Mouse (Mus musculus) kidney, postnatal 0 days (tissue): ENCODE data around the gene Usp46. TPM values are rescaled to one million over a fixed set of nuclear protein-coding genes. Genes with fewer than 3 reads are reported as not detected.

Experiments used
- ATAC-seq: fragments of 200-750 bp; cut with Nextera tagmentation; replicated peaks from 2 replicates; pipeline ENCODE4 v1.8.0; 2017; ENCODE audit warnings: low read depth, moderate number of reproducible peaks, moderate TSS enrichment, moderate library complexity; ENCODE audit not compliant: low FRiP score
- DNase-seq: peaks from one replicate; pipeline ENCODE4 v3.0.0-alpha.2; 2016; ENCODE audit warnings: low spot score
- H3K27ac ChIP-seq: fragments of 300-500 bp; sonication (generic); 2 replicates; pipeline ENCODE4 v1.5.1; 2014; ENCODE audit warnings: mild to moderate bottlenecking
- H3K27me3 ChIP-seq: fragments of 300-500 bp; sonication (generic); 2 replicates; pipeline ENCODE4 v1.6.1; 2014; ENCODE audit warnings: low read length, mixed read lengths; ENCODE audit not compliant: insufficient read depth
- H3K36me3 ChIP-seq: fragments of 300-500 bp; sonication (generic); 2 replicates; pipeline ENCODE4 v1.6.1; 2014; ENCODE audit warnings: low read length, mixed read lengths; ENCODE audit not compliant: insufficient read depth
- H3K4me1 ChIP-seq: fragments of 300-500 bp; sonication (generic); replicated peaks from 2 replicates; pipeline ENCODE4 v1.6.1; 2014; ENCODE audit warnings: antibody characterized with exemption, low read length, mixed read lengths; ENCODE audit not compliant: insufficient read depth
- H3K4me2 ChIP-seq: fragments of 300-500 bp; sonication (generic); 2 replicates; pipeline ENCODE4 v1.6.1; 2014; ENCODE audit warnings: mild to moderate bottlenecking, low read length, moderate library complexity, mixed read lengths
- H3K4me3 ChIP-seq: fragments of 300-500 bp; sonication (generic); replicated peaks from 2 replicates; pipeline ENCODE4 v1.5.1; 2014; ENCODE audit warnings: low read depth, low read length
- H3K9ac ChIP-seq: fragments of 300-500 bp; sonication (generic); 2 replicates; pipeline ENCODE4 v1.6.1; 2014; ENCODE audit warnings: low read depth, low read length
- H3K9me3 ChIP-seq: fragments of 300-500 bp; sonication (generic); replicated peaks from 2 replicates; pipeline ENCODE4 v1.6.1; 2016; ENCODE audit warnings: low read length, inconsistent platforms, mixed read lengths
- CTCF ChIP-seq: IDR thresholded peaks from 2 replicates; pipeline ENCODE4 v1.5.1; 2016; ENCODE audit warnings: antibody characterized with exemption, low read depth, mild to moderate bottlenecking, moderate library complexity
- WGBS: fragments of 180-500 bp; shearing (Covaris S2); extraction: QIAGEN DNeasy Blood & Tissue Kit; methylation state at CpG from one replicate; pipeline ENCODE4 v1.1.7; 2014; 5-methylcytosine and 5-hydroxymethylcytosine counted together
- polyA plus RNA-seq: library from polyadenylated mRNA; unstranded; fragments of >200 nt; fragmentation: Nextera tagmentation; extraction: Ambion mirVana; gene quantifications from 2 replicates; pipeline ENCODE4 v1.2.1, GENCODE M21; 2015

The Usp46 gene
- polyA plus RNA-seq, 1 experiment from 2014 or later = 21.3 TPM

DNA sequence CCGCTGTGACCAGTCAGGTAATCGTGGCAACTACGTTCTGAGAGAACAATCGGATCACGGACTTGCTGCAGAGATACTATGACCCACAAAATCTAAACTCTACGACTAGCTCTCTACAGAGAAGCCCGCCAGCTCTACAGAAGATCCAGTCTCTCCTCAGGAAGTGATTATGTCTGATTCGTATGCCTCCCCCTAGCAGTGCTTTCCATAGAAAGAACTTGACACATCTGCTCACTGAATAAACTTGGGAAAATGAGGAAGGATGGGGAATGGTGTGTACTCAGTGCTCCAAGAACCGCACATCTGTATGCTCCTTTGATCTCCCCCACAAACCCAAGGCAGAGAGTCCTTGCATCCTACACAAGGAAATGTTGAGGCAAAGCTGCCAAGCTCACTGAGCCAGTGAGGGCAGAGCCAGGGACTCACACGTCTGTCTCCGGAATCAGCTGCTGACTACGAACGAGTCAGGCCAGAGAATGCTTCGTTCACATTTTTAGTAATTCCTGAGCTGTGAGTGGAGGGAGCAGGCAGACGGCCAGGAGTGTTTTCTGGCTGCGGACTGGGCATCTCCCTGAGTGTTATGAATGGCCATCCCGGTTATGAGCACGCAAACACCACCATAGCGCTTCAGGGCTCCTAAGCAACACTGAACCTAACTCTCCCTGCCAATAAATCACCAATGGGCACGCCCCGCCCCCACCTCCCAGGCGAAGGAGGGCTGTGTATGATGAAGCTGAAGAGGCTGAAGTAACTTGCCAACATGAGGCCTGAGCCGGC is 16.6 kb downstream of the Usp46 start:
- Histone ChIP-seq H3K4me1 (peaks cover 13% of the 10 kb centered on the region; the same call in 1 of the 2 replicates), H3K27me3 (no peaks in the 10 kb centered on the region), H3K36me3 (no peaks in the 10 kb centered on the region), H3K27ac (no peak overlapping the region; the same call in 1 of the 2 replicates), H3K9me3 (no peaks in the 10 kb centered on the region), H3K4me3 (no peak overlapping the region), H3K9ac (no peak overlapping the region), H3K4me2 (no peak overlapping the region)
- ATAC-seq (no peak; the same call in 1 of the 2 replicates), DNase-seq (no peak)
- WGBS = 58% methylated on average over 23 of the region's 23 CpGs
- no peak for TF ChIP-seq CTCF

- WGBS = 95% methylated on average over 2 of the region's 2 CpGs
- no peak overlapping the region for H3K9ac ChIP-seq
- H3K4me3 ChIP-seq = no peak overlapping the region
- TF ChIP-seq CTCF = no peak
- H3K9me3 ChIP-seq = no peaks in the 10 kb centered on the region
- no peaks in the 10 kb centered on the region for H3K36me3 ChIP-seq
- peaks cover 13% of the 10 kb centered on the region; the same call in 1 of the 2 replicates for H3K4me1 ChIP-seq
- ATAC-seq = 0 out of 2 replicates have a peak, but pooled peaks have one; percentile 27
- no peaks in the 10 kb centered on the region for H3K27me3 ChIP-seq
- H3K4me2 ChIP-seq = no peak overlapping the region
- no peak for DNase-seq
- no peak overlapping the region for H3K27ac ChIP-seq
Observed at GRCm38 (mm10) chr5:74050903-74051302, 17.3 kb downstream of the Usp46 start.

- 60% methylated on average over 16 of the region's 16 CpGs for WGBS
- no peaks in the 10 kb centered on the region for H3K9me3 ChIP-seq
- ATAC-seq (no peak), DNase-seq (no peak)
- TF ChIP-seq CTCF = no peak
- H3K4me1 ChIP-seq = peaks cover 13% of the 10 kb centered on the region; the same call in 1 of the 2 replicates
- no peaks in the 10 kb centered on the region for H3K27me3 ChIP-seq
- H3K4me3 ChIP-seq = no peak overlapping the region
- H3K27ac ChIP-seq = no peak overlapping the region
- H3K36me3 ChIP-seq = no peaks in the 10 kb centered on the region
- no peak overlapping the region for H3K9ac ChIP-seq
- peak overlapping the region; percentile 1; the same call in 1 of the 2 replicates for H3K4me2 ChIP-seq
Observed at GRCm38 (mm10) chr5:74048846-74049495, 19.3 kb downstream of the Usp46 start.

DNA sequence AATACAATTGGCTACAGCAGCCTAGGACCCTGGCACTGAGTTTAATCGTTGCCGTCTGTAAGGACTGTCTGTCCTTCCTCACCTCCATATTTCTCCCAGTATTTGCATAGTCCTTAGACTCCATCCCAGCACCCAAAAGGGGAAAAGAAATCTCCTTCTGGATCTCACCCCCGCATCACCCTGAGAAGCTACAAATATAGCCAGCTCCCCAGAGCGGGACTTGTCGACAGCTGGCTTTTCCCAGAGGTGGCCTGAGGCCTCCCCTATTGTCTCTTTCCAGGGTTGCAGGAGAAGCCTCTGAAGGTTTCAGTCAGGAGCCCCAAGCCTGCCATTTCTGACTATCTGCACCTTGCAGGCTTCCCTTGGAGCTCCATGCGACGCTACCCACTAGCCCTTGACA is 23.6 kb downstream of the Usp46 start:
- no peak overlapping the region for H3K27ac ChIP-seq
- no peak for TF ChIP-seq CTCF
- H3K9me3 ChIP-seq = no peaks in the 10 kb centered on the region
- DNase-seq (no peak), ATAC-seq (no peak)
- no peak overlapping the region for H3K9ac ChIP-seq
- no peaks in the 10 kb centered on the region for H3K36me3 ChIP-seq
- 67% methylated on average over 7 of the region's 7 CpGs for WGBS
- no peak overlapping the region for H3K4me3 ChIP-seq
- no peak overlapping the region for H3K4me2 ChIP-seq
- no peaks in the 10 kb centered on the region for H3K4me1 ChIP-seq
- H3K27me3 ChIP-seq = no peaks in the 10 kb centered on the region

GRCm38 (mm10) chr5:74042796-74043340 is 25.4 kb downstream of the Usp46 start:
- WGBS = 43% methylated on average over 6 of the region's 6 CpGs
- no peak for ATAC-seq
- Histone ChIP-seq H3K9ac (no peak overlapping the region), H3K27me3 (no peaks in the 10 kb centered on the region), H3K36me3 (no peaks in the 10 kb centered on the region), H3K9me3 (no peaks in the 10 kb centered on the region), H3K4me2 (no peak overlapping the region), H3K4me3 (no peak overlapping the region), H3K4me1 (no peaks in the 10 kb centered on the region), H3K27ac (no peak overlapping the region)
- DNase-seq = no peak
- TF ChIP-seq CTCF = no peak

GRCm38 (mm10) chr5:74040541-74040940 is 27.7 kb downstream of the Usp46 start:
- H3K27ac ChIP-seq = no peak overlapping the region
- WGBS = 90% methylated on average over 4 of the region's 4 CpGs
- H3K27me3 ChIP-seq = no peaks in the 10 kb centered on the region
- H3K9me3 ChIP-seq = no peaks in the 10 kb centered on the region
- DNase-seq (no peak), ATAC-seq (no peak)
- TF ChIP-seq CTCF = no peak
- no peaks in the 10 kb centered on the region for H3K4me1 ChIP-seq
- H3K36me3 ChIP-seq = no peaks in the 10 kb centered on the region
- H3K9ac ChIP-seq = no peak overlapping the region
- no peak overlapping the region for H3K4me2 ChIP-seq
- H3K4me3 ChIP-seq = no peak overlapping the region
